Mouse (Mus musculus) erythroid progenitor cell, adult 5-6 weeks (primary cell): Measurements from ENCODE around the gene Cdcp2. TPM values are rescaled to one million over a fixed set of nuclear protein-coding genes. Genes with fewer than 3 reads are reported as not detected.

Experiments
- ATAC-seq: replicated peaks from 2 replicates; pipeline ENCODE4 v1.8.0; 2016; ENCODE audit warnings: moderate number of reproducible peaks, mild to moderate bottlenecking, moderate TSS enrichment, inconsistent platforms; ENCODE audit not compliant: poor library complexity, low FRiP score, severe bottlenecking
- total RNA-seq, 2 experiments: library from RNA; stranded (forward) in 1 of 2; stranded (reverse) in 1 of 2; fragments of 150-400 nt in 1 of 2; fragments of 186-747, 209-891 nt in 1 of 2; gene quantifications; 2 replicates each; pipeline versions ENCODE4 v1.2.3 to v1.2.4; 2015 to 2017; ENCODE audit warnings: low replicate concordance in 2 of 2

Cdcp2 gene
- total RNA-seq, 2 experiments from 2014 or later = not detected

DNA sequence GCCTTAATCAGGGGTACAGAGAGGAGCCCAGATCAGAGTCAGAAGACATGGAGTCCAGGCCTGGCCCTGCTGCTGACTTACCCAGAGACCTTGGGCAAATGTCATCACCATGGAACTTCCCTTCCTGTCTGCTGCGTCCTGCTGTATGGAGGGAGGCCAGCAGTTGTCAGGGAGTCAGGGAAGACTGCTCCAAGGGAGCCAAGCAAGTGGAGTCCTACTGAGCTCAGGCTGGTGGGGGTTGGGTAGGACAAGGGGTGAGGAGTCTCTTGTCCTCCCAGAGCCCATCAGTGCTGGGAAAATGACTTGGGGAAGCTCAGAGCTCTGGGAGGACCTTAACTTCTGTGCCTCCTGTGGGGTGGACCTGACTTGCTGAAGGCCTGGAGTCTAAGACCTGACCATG is 12.3 kb upstream of the Cdcp2 start:
- ATAC-seq = no peak

GRCm38 (mm10) chr4:107084858-107085257 is 11.8 kb upstream of the Cdcp2 start:
- no peak for ATAC-seq

DNA sequence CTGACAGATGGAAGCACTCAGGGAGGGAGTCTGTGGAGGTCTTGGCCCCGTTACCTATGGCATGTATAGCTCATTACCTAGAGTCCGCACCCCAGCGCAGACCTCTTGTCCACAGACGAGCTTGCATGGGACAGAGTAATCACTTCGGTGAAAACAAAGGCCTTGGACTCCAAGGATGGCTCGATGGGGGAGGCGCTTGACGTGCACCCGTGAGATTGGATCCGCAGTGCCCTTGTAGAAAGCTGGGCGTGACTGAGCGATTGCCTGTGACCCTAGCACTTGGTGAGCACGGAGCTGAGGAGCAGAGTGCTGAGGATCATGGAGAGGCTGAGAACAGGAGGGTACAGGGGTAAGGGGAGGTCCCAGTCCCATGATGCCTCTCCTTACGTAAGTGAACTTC is 5.0 kb upstream of the Cdcp2 start:
- ATAC-seq = no peak

GRCm38 (mm10) chr4:107094484-107095187 is 2.1 kb upstream of the Cdcp2 start:
- no peak for ATAC-seq

DNA sequence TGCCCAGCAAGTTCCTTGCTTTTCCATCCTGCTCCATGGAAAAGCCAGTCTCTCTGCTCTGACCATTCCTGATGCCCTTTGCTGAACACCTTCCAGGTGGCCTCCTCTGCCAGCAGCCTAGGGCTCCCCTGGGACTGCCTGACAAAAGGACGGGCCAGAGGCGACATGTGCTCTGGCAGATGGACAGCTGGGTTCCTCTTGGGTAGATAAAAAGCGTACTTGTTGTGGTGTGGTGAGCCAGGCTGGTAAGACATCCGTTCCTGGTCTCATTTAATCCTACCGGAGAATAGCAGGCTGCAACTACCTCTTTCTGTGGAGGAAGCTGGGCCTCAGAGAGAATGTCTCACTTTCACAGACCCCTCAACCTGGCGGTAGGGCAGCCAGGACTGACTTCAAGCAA is 648 bp upstream of the Cdcp2 start:
- ATAC-seq = no peak

DNA sequence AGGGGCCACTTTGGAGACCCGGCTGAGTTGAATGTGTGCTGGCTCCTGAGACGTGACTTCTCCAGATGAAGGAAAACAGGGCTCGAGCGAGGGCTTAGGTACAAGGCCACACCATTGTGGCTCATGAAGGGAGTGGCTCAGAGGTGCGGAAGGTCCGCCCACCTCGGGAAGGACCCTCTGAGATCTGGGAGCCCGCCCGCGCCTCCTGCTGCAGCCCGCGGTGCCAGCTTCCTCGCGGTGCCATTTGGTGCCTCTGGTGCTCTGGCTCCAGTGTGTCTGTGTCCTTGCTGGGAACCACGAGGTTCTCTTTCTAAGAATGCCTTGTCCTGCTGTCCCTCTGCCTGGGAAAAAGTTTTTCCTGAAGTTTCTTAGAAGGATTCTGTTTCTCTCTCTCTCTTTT is 1.2 kb downstream of the Cdcp2 start:
- ATAC-seq = no peak

DNA sequence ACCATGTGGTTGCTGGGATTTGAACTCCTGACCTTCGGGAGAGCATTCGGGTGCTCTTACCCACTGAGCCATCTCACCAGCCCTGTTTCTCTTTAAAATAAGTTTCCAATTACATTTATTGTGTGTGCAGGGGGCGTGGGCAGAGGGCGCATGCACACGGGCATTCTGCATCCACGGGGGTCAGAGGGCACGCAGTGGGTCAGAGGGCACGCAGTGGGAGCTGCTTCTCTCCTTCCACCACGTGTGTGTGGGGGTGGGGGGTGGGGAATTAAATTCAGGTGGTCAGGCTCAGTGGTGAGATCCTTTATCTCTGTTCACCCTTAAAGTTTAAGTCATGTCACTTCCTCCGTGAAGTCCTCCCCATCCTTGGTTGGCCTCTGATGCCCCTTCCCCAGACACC is 1.7 kb downstream of the Cdcp2 start:
- ATAC-seq = no peak

GRCm38 (mm10) chr4:107098791-107099525 is 2.3 kb downstream of the Cdcp2 start:
- no peak for ATAC-seq

GRCm38 (mm10) chr4:107102220-107102619 is 5.5 kb downstream of the Cdcp2 start:
- ATAC-seq = no peak

DNA sequence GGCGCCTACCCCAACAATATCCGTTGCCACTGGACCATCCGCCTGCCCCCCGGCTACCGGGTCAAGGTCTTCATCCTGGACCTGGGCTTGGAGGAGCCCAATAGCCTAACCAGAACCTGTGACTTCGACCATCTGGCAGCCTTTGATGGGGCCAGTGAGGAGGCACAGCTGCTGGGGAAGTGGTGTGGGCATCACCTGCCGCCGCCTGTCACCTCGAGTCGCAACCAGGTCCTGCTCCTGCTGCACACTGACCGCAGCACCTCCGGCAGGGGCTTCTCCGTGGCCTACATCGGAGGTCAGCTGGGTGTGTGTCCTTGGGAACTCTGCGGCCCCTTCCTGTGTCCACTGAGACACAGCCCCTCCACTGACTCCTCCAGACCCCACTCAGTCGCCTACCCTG is 10.1 kb downstream of the Cdcp2 start:
- no peak for ATAC-seq

DNA sequence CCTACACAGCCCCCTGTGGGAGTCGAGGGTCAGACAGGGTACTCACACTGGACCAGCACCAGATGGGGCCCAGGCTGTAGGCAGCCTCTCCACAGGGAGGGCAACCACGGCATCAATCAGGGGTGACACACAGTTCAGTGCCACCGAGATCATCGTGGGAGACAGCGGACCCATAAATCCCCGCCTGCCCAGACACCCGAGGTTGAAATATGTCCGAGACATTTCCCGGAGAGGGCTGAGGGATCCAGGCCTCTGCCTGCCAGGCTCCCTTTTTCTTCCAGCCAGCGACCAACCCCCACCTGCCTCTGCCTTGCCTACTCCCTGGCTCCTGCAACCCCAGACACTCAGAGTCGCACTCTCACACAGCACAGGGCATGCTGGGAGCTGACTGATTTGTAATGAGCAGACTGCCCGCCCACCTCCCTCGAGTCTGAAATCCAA is 11.6 kb downstream of the Cdcp2 start:
- no peak for ATAC-seq

GRCm38 (mm10) chr4:107109181-107109580 is 12.5 kb downstream of the Cdcp2 start:
- ATAC-seq = peak; percentile 35

DNA sequence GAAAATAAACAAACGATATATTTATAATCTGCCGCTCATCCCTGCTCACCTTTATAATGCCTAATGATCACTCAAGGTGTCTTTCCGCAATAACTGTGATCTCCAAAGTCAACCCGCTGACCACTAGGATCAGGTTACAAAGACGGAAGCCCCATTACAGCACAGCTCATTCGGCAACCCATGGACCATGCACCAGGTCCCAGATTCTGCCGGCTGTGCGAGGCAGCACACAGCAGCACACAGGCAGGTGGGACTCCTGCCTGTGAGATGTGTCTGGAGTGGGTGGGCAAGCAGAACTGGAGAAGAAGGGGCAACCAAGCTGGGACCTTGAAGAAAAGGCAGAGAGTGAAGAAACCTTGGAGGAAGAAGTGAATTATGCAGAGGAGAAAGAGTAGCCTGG is 17.6 kb downstream of the Cdcp2 start:
- ATAC-seq = no peak

DNA sequence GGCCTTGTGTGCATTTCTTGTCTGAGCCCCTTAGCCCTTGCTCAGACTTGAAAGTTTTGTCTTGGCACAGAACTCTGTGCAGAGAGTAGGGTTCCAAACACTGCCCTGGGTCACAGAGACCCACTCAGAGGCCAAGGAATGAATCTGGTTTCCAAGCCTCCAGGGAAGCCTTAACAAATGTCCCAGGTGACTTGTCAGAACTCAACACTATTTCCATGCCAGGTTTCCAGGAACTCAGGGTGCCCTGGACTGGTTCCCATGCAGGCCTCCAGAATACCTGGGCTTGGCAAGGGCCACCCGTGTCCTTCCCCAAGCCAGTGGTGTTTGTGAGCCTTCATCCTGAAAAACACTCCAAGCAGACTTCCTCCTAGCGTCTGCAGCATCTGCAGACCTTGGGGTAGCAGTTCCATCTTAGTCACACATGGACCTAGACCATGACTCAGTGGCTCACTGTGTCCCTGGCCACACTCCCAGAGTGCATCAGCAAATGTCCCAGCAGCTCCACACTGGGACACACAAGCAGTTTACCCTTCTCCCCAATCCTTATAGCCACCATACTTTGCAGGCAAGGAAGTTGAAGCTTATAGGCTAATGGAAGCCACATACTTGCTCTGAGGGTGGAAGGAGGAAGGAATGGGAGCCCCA is 21.2 kb downstream of the Cdcp2 start:
- ATAC-seq = no peak

- no peak for ATAC-seq
Measured at GRCm38 (mm10) chr4:107119056-107119455, 22.4 kb downstream of the Cdcp2 start.

DNA sequence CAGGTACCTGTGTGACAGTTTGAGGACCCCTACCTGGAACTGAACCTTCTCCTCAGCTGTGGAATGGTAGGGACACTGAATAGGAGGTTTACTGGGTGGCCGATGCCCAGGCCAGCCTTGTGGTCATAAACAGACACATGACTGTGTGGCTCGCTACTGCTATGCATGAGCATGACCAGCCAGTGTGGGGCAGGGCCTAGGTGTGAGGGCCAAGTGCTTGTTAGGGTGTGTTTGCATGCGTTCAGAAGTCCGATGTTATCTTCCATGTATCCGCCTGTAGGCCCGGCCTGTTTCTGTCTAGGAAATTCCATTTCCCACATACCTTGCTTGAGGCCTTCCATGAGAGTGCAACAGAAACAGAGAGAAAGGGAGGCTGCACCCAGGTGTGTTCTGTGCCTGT is 24.0 kb downstream of the Cdcp2 start:
- ATAC-seq = no peak

- ATAC-seq = peak; percentile 44
Measured at GRCm38 (mm10) chr4:107121165-107121943, 24.7 kb downstream of the Cdcp2 start.

GRCm38 (mm10) chr4:107124376-107124775 is 27.7 kb downstream of the Cdcp2 start:
- no peak for ATAC-seq

GRCm38 (mm10) chr4:107125101-107125500 is 28.4 kb downstream of the Cdcp2 start:
- ATAC-seq = no peak

- no peak for ATAC-seq
Measured at GRCm38 (mm10) chr4:107126389-107126788, 29.7 kb downstream of the Cdcp2 start.
